Mouse (Mus musculus) stomach, embryonic 15.5 days (tissue): ENCODE data around the gene Fndc3a. TPM values are rescaled to one million over a fixed set of nuclear protein-coding genes. Genes with fewer than 3 reads are reported as not detected.

Source experiments
- ATAC-seq: fragments of 200-750 bp; cut with Nextera tagmentation; 2 replicates; pipeline ENCODE4 v1.8.0; 2017; ENCODE audit warnings: low read depth, moderate number of reproducible peaks, moderate TSS enrichment; ENCODE audit not compliant: insufficient read depth, low FRiP score
- H3K27ac ChIP-seq: fragments of 300-500 bp; sonication (generic); 2 replicates; pipeline ENCODE4 v1.5.1; 2015; ENCODE audit warnings: mild to moderate bottlenecking, inconsistent platforms
- H3K27me3 ChIP-seq: fragments of 300-500 bp; sonication (generic); replicated peaks from 2 replicates; pipeline ENCODE4 v1.6.1; 2015; ENCODE audit warnings: inconsistent platforms
- H3K36me3 ChIP-seq: fragments of 300-500 bp; sonication (generic); 2 replicates; pipeline ENCODE4 v1.6.1; 2015; ENCODE audit warnings: inconsistent platforms
- H3K4me1 ChIP-seq: fragments of 300-500 bp; sonication (generic); 2 replicates; pipeline ENCODE4 v1.6.1; 2015; ENCODE audit warnings: inconsistent platforms
- H3K4me2 ChIP-seq: fragments of 300-500 bp; sonication (generic); 2 replicates; pipeline ENCODE4 v1.6.1; 2015; ENCODE audit warnings: mild to moderate bottlenecking, inconsistent platforms
- H3K4me3 ChIP-seq: fragments of 300-500 bp; sonication (generic); replicated peaks from 2 replicates; pipeline ENCODE4 v1.5.1; 2015; ENCODE audit warnings: inconsistent platforms
- H3K9ac ChIP-seq: fragments of 300-500 bp; sonication (generic); 2 replicates; pipeline ENCODE4 v1.6.1; 2015; ENCODE audit warnings: inconsistent platforms
- H3K9me3 ChIP-seq: fragments of 300-500 bp; sonication (generic); 2 replicates; pipeline ENCODE4 v1.6.1; 2016; ENCODE audit warnings: inconsistent platforms
- WGBS: fragments of 180-500 bp; shearing (Covaris S2); methylation state at CpG from one replicate; pipeline ENCODE4 v1.1.7; 2015; 5-methylcytosine and 5-hydroxymethylcytosine counted together
- polyA plus RNA-seq: library from polyadenylated mRNA; unstranded; fragments of >200 nt; fragmentation: Nextera tagmentation; extraction: Ambion mirVana; gene quantifications from 2 replicates; pipeline ENCODE4 v1.2.1, GENCODE M21; 2015

Fndc3a gene
- polyA plus RNA-seq, 1 experiment from 2014 or later, result 45.1 TPM

GRCm38 (mm10) chr14:72594191-72594590 is 115.6 kb downstream of the Fndc3a start:
- 0 out of 2 replicates have a peak, but pooled peaks cover 4% of the 10 kb centered on the region for H3K36me3 ChIP-seq
- no peaks in the 10 kb centered on the region for H3K9me3 ChIP-seq
- no peaks in the 10 kb centered on the region for H3K4me1 ChIP-seq
- H3K4me3 ChIP-seq, result no peak overlapping the region
- H3K27me3 ChIP-seq, result no peaks in the 10 kb centered on the region
- H3K27ac ChIP-seq, result no peak overlapping the region
- ATAC-seq, result no peak
- H3K9ac ChIP-seq, result no peak overlapping the region
- WGBS, result 95% methylated on average over 7 of the region's 7 CpGs
- H3K4me2 ChIP-seq, result no peak overlapping the region

GRCm38 (mm10) chr14:72589415-72589814 is 120.4 kb downstream of the Fndc3a start:
- no peak for ATAC-seq
- 94% methylated on average over 4 of the region's 4 CpGs for WGBS
- Histone ChIP-seq H3K4me2 (no peak overlapping the region), H3K27ac (no peak overlapping the region), H3K36me3 (peaks cover 14% of the 10 kb centered on the region; the same call in 1 of the 2 replicates), H3K4me3 (no peak overlapping the region), H3K9ac (no peak overlapping the region), H3K9me3 (no peaks in the 10 kb centered on the region), H3K4me1 (no peaks in the 10 kb centered on the region), H3K27me3 (no peaks in the 10 kb centered on the region)

GRCm38 (mm10) chr14:72582979-72583378 is 126.8 kb downstream of the Fndc3a start:
- H3K27ac ChIP-seq, result no peak overlapping the region
- no peak overlapping the region for H3K4me3 ChIP-seq
- no peak overlapping the region for H3K4me2 ChIP-seq
- no peak overlapping the region for H3K9ac ChIP-seq
- H3K4me1 ChIP-seq, result no peaks in the 10 kb centered on the region
- ATAC-seq, result no peak
- peaks cover 2% of the 10 kb centered on the region; the same call in 1 of the 2 replicates for H3K36me3 ChIP-seq
- H3K9me3 ChIP-seq, result no peaks in the 10 kb centered on the region
- 91% methylated on average over 6 of the region's 6 CpGs for WGBS
- no peaks in the 10 kb centered on the region for H3K27me3 ChIP-seq

GRCm38 (mm10) chr14:72580991-72581390 is 128.8 kb downstream of the Fndc3a start:
- Histone ChIP-seq H3K4me1 (no peaks in the 10 kb centered on the region), H3K36me3 (no peaks in the 10 kb centered on the region), H3K27me3 (no peaks in the 10 kb centered on the region), H3K4me2 (no peak overlapping the region), H3K9ac (no peak overlapping the region), H3K27ac (no peak overlapping the region), H3K4me3 (no peak overlapping the region), H3K9me3 (no peaks in the 10 kb centered on the region)
- no peak for ATAC-seq
- 91% methylated on average over 3 of the region's 3 CpGs for whole genome bisulfite sequencing

- WGBS, result 88% methylated on average over 3 of the region's 3 CpGs
- ATAC-seq, result no peak
- no peak overlapping the region for H3K9ac ChIP-seq
- H3K4me1 ChIP-seq, result no peaks in the 10 kb centered on the region
- H3K4me2 ChIP-seq, result no peak overlapping the region
- H3K27me3 ChIP-seq, result no peaks in the 10 kb centered on the region
- H3K36me3 ChIP-seq, result peaks cover 22% of the 10 kb centered on the region; the same call in 1 of the 2 replicates
- no peak overlapping the region for H3K4me3 ChIP-seq
- H3K9me3 ChIP-seq, result no peaks in the 10 kb centered on the region
- H3K27ac ChIP-seq, result no peak overlapping the region
Measured at GRCm38 (mm10) chr14:72576283-72576682, 133.5 kb downstream of the Fndc3a start.

GRCm38 (mm10) chr14:72563941-72564340 is 145.9 kb downstream of the Fndc3a start:
- H3K4me2 ChIP-seq, result no peak overlapping the region
- H3K9ac ChIP-seq, result no peak overlapping the region
- H3K4me1 ChIP-seq, result no peaks in the 10 kb centered on the region
- peaks cover 26% of the 10 kb centered on the region for H3K36me3 ChIP-seq
- no peaks in the 10 kb centered on the region for H3K9me3 ChIP-seq
- no peak overlapping the region for H3K4me3 ChIP-seq
- ATAC-seq, result no peak
- WGBS, result 88% methylated on average over 1 of the region's 1 CpGs
- H3K27me3 ChIP-seq, result no peaks in the 10 kb centered on the region
- no peak overlapping the region for H3K27ac ChIP-seq

GRCm38 (mm10) chr14:72558795-72559194 is 151.0 kb downstream of the Fndc3a start:
- no peak for ATAC-seq
- Histone ChIP-seq H3K9me3 (no peaks in the 10 kb centered on the region), H3K27ac (no peak overlapping the region), H3K9ac (no peak overlapping the region), H3K4me2 (no peak overlapping the region), H3K27me3 (no peaks in the 10 kb centered on the region), H3K4me1 (no peaks in the 10 kb centered on the region), H3K36me3 (peaks cover 31% of the 10 kb centered on the region), H3K4me3 (no peak overlapping the region)
- 78% methylated on average over 5 of the region's 5 CpGs for WGBS

GRCm38 (mm10) chr14:72555846-72556245 is 154.0 kb downstream of the Fndc3a start:
- WGBS, result 75% methylated on average over 1 of the region's 1 CpGs

GRCm38 (mm10) chr14:72536392-72537017 is 173.3 kb downstream of the Fndc3a start:
- Histone ChIP-seq H3K36me3 (no peaks in the 10 kb centered on the region; the same call in 1 of the 2 replicates), H3K27me3 (peaks cover 12% of the 10 kb centered on the region), H3K9ac (no peak overlapping the region), H3K9me3 (no peaks in the 10 kb centered on the region), H3K4me2 (no peak overlapping the region), H3K4me3 (no peak overlapping the region), H3K27ac (no peak overlapping the region), H3K4me1 (peaks cover 11% of the 10 kb centered on the region)
- 73% methylated on average over 5 of the region's 5 CpGs for WGBS
- no peak for ATAC-seq

More at GRCm38 (mm10) chr14:72555846-72556245, 154.0 kb downstream of the Fndc3a start:
- Histone ChIP-seq H3K9ac (no peak overlapping the region), H3K4me3 (no peak overlapping the region), H3K27ac (no peak overlapping the region), H3K4me1 (no peaks in the 10 kb centered on the region), H3K27me3 (no peaks in the 10 kb centered on the region), H3K9me3 (no peaks in the 10 kb centered on the region), H3K36me3 (peaks cover 28% of the 10 kb centered on the region), H3K4me2 (no peak overlapping the region)
- ATAC-seq, result no peak

- Histone ChIP-seq H3K4me1 (peaks cover 11% of the 10 kb centered on the region), H3K4me3 (no peak overlapping the region), H3K27me3 (peaks cover 31% of the 10 kb centered on the region), H3K9ac (no peak overlapping the region), H3K27ac (no peak overlapping the region), H3K4me2 (no peak overlapping the region), H3K9me3 (no peaks in the 10 kb centered on the region), H3K36me3 (no peaks in the 10 kb centered on the region)
- ATAC-seq, result no peak
- 72% methylated on average over 7 of the region's 7 CpGs for WGBS
Measured at GRCm38 (mm10) chr14:72533862-72534261, 175.9 kb downstream of the Fndc3a start.

GRCm38 (mm10) chr14:72532028-72532917 is 177.5 kb downstream of the Fndc3a start:
- Histone ChIP-seq H3K4me2 (peak overlapping the region; percentile 81), H3K9ac (0 out of 2 replicates have a peak overlapping the region, but pooled peaks have one; percentile 19), H3K27ac (no peak overlapping the region), H3K9me3 (no peaks in the 10 kb centered on the region), H3K4me1 (peaks cover 11% of the 10 kb centered on the region), H3K4me3 (peak overlapping the region; percentile 38), H3K36me3 (no peaks in the 10 kb centered on the region), H3K27me3 (peaks cover 31% of the 10 kb centered on the region)
- ATAC-seq, result peak; percentile 61; the same call in 1 of the 2 replicates
- WGBS, result 2% methylated on average over 54 of the region's 54 CpGs

- H3K9me3 ChIP-seq, result no peaks in the 10 kb centered on the region
- ATAC-seq, result no peak
- no peak overlapping the region for H3K9ac ChIP-seq
- H3K4me2 ChIP-seq, result no peak overlapping the region
- peaks cover 5% of the 10 kb centered on the region for H3K4me1 ChIP-seq
- H3K36me3 ChIP-seq, result no peaks in the 10 kb centered on the region
- H3K4me3 ChIP-seq, result no peak overlapping the region
- peaks cover 25% of the 10 kb centered on the region for H3K27me3 ChIP-seq
- H3K27ac ChIP-seq, result no peak overlapping the region
- 68% methylated on average over 1 of the region's 1 CpGs for WGBS
Measured at GRCm38 (mm10) chr14:72527126-72527525, 182.7 kb downstream of the Fndc3a start.
